Mouse (Mus musculus): ENCODE measurements at regions not wholly inside any gene's neighbourhood (a gene's known extent, or its start where the extent isn't known, plus 50 kb on each side); places are given as distances from the start of the nearest gene placed in this dataset.

DNA sequence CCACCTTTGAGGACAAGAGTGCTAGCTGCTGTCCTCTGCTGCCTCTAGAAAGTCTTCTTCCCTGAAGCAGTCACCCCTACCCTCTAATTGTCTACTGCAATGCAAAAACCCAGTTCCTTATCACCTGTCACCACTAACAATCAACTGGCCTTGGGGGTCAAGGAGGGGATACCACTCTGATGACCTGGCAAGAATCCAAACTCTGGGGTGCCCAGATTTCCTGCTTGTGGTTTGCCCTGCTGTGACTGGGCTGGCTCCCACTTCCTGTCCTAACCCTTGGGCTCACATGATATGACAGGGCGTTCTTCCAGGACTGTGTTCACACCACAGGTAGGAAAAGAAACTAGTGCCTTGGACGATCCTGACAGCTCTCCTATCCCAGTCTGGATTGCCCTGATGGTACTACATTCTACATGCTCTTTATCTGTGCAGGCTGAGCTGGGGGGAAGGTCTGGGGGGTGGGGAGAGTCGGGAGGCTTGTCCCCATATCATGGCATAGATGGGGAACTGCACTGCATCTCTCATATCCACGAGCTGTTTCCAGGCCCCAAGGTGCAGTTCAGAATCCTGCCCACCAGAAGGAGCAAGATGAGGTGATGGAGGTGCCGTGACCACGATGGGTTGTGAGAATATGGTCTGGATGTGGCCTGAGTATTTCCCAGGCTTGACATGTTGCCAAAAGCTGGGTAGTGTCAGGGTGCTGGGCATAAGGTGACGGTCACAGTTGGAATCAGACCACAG lies 81.0 kb downstream of the Maf start:
- no peak for DNase-seq (ENCODE audit: low read depth, low spot score)

DNA sequence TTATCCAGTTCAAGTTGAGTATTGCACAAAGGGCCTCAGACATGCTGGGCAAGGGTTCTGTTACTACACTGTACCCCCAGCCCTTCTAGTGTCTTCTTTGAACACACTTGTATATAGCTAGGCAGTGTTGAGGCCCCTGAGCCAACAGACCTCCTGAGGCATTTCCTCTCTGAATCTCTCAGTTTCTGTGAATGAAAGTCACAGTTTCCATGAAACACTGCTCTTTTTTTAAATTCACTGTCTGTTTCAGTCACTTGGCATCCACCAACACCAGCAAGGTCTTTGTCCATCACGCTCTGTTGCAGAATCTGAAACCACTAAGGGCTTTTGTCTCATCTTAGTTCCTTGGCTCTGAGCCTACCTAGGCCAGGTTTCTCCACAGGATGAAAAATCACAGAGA lies 82.5 kb downstream of the Maf start:
- no peak for DNase-seq (ENCODE audit: low read depth, low spot score)

DNA sequence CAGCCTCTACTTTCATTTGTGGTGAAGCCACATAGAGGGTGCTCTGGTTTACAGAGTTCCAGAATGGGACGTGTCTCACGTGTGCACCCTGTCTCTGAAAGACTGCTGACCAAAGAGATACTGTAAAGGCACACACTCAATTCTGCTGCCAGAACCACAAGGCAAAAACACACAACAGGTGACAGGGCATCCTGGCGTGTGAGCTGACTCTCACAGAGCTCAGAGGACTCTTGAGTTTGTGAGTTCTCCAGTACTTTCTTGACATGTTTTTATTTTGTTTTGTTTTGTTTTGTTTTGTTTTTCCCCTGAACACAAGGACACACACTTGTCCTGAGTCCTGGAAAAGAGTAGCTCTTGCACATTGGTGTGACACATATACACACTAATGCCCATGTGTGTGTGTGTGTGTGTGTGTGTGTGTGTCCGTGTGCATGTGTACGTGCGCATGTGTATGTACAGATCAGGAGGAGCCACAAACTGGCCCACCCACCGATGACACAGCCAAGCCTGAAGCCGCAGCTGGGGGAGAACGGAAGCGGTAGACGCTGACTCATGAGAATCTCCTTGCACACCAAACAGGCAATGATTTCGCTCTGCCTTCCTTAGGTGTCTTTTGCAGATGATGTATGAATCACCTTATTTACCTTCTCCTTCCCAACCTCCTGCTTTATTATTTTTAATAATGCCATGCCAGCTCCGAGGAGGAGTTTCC lies 89.4 kb downstream of the Maf start:
- DNase-seq (ENCODE audit: low read depth, low spot score): no peak

DNA sequence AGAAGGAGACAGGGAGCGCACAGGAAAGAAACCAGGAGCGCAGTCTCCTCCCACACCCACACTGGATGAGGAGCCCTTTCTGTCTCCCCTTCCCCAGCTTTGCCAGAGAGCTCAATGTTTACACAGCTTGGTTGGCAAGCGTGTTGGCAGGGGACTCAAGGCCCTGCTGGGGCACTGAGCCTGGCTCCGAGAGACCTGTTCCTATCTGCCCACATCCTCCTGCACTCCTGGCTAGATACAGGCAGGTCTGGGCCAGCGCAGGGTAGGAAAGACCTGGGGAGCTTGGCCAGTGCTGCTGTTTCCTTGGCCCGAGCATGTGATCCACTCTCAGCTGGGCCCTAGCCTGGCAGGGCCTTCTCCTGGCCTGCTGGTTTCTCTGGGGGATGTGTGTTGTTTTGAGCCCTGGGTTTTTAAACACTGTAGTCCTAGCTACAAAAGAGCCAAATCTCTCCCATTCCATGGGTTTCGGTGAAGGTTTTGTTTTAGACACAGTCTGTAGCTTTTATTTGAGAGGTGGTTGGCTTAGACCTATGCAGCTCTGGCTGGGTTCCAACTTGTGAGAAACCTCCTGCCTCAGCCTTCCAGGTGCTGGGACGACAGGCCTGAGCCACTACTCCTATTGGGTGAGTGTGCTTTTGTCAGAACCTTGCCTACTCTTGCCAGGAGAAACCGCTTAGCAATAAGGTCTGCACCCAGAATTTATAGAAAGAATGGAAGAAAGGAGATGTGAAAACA lies 90.6 kb downstream of the Maf start:
- DNase-seq (ENCODE audit: low read depth, low spot score): no peak

DNA sequence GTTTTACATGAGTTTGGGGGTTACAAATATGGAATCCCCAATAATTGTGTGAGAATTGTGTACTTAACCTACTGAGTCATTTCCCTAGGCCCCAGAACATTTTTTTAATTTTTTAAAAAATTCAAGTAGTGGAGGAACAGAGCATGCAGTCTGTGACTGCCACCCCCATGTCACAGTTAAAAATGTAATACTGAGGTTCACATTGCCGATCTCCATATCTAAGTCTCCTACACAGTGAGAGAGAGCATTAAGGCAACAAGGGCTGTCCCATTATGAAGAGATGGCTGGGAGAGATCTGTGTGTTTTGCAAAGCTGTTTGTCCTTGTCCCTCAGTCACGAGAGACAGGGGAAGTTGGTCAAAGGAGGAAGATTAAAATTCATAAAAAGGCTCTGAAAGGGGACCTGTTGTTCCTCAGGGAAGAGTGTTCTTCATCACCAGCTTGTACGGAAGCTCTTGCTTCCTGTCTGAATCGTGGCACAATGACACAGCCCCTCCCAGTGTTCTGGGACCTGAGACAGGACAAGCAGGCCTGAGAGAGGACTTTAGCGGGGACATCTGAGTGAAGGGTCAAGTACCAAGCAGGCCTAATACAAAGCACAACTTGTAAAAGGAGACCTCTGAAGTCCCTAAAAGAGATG lies 93.5 kb downstream of the Maf start:
- DNase-seq (ENCODE audit: low read depth, low spot score): no peak

DNA sequence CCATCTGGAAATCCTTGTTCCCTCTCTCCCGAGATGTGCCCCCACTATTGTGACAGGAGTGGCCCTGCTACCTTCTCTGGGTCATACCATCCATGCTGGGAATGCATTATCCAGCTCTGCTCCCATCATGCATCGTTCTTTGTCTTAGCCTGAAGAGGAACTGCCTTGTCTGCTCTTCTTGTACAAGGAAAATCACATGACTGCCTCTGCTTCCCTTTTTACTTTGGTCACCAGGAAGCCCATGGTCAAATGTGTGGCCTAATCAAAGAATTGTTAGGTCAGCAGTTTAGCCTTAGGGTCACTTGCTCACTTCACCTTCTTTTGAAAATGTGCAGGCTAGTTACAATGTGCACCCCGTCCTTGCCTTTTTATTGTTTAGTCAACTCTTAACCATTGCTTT lies 95.5 kb downstream of the Maf start:
- DNase-seq (ENCODE audit: low read depth, low spot score): no peak

DNA sequence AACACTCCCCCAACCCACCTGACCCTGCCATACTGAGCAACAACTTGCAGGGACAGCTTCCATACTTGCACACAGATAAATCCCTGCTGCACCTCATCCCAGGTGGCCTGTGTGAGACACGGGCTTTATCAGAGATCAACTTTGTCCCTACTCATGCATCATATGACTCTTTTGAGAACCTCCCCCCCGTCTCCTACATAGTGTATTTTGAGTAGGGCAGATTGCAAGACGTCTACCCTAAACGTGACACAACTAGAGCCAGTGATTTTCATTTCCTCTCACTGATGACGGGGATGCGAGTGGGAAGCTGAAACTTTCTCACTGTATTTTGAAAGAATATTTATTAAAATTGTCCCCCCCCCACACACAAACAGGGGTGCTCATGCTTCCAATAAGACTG lies 107.8 kb downstream of the Maf start:
- DNase-seq (ENCODE audit: low read depth, low spot score): no peak

DNA sequence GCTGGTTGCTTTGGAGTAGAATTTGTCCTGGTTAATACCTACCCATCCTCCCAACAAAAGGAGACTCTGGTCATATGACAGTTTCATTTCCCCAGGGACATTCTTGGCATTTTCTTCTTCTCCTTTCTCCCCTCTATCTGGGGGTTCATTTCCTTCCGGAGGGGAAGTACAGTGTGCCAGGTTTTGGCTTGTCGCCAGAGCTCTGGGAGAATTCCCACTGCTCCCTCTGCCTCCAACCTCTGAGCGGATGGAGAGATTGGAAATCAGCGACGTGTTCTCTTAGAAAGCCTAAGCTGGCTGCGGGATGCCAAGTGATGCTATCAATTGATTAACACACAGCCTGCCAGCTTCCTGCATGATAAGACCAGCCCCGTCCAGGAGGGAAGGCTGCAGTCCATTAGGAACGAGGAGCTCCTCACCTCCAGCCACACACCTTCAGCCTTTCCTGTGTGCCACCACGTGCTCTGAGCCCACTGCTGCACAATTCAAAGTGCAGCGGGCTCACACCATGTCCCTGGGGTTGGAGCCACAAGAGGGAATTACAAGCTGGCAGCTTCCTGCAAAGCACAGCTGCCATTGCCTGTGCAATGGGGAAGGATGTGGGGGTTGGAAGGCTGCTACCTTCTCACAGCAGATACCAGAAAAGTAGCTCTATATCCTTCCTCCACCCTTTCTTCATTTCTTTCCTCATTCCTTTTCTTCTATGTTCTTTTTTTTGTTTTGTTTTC lies 110.2 kb downstream of the Maf start:
- no peak for DNase-seq (ENCODE audit: low read depth, low spot score)

DNA sequence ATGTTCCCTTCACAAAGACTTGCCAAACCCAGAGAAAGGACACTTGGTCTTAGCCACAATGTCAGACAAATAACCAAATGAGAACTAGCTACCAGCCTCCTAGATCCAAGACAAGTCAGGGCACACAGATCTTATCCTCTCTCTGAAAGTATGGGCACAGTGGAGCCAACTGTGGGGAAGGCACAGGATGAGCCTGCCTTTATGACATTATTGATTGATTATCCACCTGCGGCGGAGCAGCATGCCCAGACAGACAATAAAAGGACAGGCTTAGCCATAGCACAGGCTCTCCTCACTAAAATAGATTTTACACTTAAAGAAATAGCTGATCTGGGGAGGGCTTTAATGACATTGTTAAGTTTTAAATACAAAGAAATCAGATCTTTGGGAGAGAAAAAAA lies 117.9 kb downstream of the Maf start:
- DNase-seq (ENCODE audit: low read depth, low spot score): no peak

DNA sequence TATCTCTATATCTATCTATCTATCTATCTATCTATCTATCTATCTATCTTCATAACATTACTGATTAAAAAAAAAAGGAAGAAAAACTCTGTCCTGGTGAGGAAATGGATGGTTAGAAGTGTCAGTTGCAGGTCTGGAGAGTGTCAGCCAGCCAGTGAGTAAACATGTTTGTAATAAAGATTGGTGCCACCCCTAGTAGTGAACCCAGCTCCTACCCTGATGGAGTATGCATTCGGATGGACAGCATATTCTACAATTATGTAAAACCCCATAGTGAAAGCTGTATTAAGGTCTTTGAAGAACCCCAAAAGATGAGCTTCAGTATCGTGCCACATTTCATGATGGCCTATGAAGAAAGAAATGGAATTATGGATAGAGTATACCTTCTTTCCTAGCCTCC lies 118.5 kb downstream of the Maf start:
- DNase-seq (ENCODE audit: low read depth, low spot score): no peak

DNA sequence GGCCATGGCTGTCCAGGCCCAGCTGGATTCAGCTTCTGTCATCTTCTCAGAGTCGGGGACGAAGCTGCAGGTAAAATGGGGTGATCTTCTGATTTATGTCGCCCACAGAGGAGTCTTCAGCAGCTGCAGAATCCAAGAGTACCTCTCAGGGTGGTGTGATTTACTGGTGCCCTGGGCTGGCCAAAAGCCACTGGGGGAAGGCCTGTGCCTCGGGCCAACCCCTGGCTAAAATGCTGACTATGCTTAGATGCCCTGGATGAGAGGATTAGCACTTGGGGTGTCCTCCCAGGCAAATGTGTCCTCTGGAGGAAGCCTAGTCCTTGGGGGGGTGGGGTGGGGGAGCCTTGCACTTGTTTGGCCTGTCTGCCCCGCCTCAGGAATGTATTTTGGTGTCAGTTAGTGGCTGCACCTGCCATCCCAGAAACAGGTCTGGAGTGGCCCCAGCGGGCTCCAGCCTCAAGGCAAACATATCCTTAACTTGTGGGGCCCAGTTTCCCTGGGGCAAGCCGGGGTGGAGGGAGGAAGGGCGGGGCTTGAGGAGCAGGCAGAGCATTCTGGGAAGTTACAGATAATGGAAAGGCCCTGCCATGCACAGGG lies 123.2 kb downstream of the Maf start:
- no peak for DNase-seq (ENCODE audit: low read depth, low spot score)

DNA sequence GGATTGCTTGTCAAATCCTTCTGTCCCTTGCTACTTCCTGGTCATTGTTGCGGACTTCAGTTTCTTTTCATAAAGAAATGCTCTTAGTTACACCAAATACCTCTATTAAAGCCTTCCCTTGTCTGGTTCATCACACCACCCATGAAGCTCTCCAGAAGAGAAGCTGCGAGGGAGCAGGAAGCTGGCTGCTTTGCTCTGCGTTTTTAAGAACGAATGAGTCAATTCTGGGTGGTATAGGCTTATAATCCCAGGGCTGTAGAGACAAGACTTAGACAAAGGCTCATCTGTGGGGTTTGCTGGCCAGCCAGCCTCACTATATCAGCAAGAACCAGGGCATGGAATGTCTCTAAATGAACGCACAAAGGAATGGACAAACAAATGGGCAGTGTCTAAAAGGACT lies 124.4 kb downstream of the Maf start:
- DNase-seq (ENCODE audit: low read depth, low spot score): no peak

DNA sequence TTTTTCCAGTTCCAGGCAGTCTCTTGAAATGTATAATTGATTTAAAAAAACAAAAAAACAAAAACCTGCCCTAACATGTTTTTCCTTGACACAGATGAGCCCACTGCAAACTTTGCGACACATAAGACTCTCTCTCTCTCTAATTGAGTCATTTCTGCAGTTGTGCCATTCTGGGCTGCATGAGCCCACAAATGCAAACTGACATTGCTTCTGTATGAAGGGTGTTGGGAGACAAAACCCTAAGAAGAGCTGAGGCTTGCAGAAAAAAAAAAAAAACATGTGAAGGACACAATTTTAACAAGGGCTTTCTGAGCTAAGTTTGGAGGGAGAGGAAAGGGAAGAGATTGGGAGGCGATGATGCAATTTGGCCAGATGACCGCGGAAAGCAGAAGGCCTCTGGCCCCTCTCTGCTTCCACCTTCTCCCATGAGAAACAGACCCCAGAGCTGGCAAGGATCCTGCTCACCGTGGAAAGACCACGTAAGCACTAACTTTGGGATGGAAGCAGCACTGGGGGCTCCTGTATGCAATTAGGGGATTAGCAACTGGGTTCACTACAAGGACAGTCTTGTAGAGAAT lies 125.6 kb downstream of the Maf start:
- no peak for DNase-seq (ENCODE audit: low read depth, low spot score)

DNA sequence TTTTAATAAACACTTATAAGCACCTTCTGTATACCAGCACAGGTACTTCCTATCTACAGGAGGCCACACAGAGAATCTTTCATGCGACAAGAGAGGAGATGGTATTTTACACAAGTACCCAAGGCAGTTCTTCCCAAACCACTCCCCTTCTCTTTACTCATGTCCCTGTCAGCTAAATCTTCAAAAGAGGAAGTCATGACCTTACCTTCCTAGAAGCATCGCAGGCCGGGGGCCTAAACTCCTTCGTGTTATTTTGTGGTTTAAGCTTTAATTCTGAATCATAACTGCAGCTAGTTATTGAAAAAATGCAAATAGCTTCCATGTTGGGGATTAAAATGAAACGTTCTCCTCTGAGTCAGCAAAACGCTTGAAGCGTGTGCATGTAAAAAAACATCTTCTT lies 139.2 kb downstream of the Maf start:
- no peak for DNase-seq (ENCODE audit: low read depth, low spot score)

DNA sequence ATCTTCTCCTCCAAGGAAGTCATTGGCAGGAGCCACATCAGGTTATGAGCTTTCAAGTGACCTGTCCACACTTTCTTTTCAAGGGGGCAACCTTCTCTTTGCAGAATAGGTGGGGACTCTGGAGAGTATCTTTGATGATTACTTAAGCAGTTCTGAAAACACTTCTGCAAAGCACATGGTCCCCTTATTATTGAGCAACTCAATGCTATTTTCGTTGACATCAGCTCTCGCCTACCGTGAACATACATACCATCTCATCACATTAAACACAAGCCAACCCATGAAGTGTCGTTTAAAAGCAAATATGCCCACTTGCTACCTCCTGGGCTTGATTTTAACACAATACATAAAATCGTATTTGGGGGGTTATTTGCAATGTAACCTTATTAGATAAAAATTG lies 141.8 kb downstream of the Maf start:
- DNase-seq (ENCODE audit: low read depth, low spot score): no peak

DNA sequence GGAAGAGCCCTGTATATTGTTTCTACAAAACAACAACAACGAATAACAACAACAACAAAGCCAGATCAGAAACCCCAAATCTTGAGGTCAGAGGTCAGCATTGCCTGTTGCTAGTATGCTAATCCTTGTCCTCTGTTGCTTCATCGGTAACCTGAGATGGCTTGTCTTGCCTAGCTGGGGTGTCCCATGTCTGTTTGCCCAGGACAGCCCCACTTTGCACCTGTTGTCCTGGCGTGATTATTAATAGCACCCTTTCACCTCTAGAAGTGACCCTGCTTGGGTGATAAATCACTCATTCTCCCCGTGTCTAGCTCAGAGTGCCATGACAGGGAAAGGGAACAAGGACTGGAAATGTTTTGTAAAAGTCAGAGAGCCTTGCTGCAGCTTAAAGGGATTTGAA lies 145.2 kb downstream of the Maf start:
- DNase-seq (ENCODE audit: low read depth, low spot score): no peak

DNA sequence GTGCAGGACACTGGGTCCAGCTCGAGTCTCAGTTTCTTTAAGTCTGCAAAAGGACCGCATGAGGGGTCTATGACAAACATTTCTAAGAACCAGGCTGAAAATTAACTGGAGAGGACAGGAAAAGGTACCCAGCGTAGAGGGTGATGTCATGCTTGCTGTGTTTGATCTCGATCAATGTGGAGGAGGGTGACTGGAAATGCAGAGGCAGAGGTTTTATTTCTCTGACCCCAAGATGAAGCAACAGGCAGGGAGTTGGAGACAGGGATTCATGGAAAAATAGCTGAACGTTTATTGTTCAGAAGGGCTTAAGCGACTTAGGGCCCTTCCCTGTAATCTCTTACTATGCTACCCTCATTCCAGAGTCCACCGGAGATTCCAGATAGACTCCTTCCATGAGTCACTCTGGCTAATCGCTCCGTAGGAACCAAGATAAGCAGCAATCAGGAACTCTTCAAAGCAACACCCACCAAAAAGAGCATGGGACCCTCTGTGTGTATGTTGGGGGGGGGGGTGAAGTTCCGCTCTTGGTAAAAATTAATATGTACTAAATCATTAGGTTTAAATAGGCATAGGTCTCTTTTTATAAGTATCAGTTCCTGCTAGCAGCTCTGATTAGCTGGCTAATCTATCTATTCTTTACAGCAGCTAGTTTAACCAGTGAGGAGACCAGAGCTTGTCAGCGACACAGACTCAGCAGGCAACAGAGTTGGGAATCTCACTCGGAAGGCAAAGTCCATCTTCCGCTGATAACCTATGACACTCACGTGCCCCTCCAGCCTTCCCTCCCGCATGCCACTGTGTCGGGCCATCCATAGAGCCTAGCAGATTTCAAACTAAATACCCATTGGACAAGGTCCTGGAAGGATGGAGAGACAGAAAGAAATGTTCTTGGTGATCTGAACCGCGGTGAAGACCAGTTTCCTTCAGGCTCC lies 146.3 kb downstream of the Maf start:
- no peak for DNase-seq (ENCODE audit: low read depth, low spot score)

DNA sequence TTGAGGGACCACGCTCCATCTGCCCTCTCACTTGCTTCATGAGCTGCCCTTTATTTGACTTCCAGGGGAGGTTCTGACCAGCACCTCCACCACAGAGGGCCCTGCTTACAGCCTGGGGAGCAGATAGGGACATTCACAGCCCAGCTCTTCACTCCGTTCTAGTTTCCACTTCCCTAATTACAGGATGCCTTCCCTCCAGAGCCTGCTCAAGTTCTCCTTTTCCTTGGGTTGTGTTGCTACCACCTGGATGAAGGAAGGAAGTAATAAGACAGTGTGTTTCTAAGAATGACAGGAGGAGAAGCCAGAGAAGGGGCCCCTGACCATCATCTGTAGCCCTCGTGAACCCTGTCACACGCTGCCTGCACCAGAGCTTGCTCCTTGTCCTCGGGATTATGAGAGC lies 152.1 kb downstream of the Maf start:
- DNase-seq (ENCODE audit: low read depth, low spot score): no peak

DNA sequence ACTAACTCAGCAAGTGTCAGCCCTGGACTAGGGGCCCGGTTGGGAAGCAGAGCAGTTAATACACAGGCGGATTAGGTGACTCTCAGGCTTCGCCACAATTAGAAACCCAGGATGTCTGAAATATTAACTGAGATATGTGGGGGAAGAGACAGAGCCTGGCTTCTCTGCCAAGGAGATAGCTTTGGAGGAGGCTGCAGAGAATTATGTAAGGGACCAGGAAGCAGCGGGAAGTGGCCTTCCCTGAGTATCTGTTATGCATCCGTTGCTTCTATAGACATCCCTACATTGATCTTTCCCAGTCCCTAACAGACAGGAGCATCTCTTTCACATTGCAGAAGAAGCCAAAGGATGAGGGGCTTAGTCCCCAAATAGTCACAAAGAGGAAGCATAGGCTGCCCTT lies 153.4 kb downstream of the Maf start:
- no peak for DNase-seq (ENCODE audit: low read depth, low spot score)

DNA sequence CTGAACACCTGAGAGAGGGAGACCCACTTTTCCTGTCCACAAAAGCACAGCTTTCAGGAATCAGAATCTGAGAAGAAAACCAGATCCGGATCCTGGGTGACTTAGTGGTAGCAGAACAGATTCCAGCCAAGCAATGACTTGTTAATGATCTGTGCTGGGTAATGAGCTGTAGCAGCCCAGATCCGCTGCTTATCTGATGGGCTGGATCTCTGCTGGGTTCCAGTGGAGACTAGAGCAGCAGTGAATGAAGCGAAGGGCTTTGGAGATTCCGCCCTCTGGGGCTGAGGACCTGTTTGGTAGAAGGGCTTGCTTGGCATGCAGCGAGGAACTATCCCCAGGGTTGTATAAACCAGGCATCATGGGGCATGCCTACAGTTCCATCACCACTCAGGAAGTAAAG lies 156.3 kb downstream of the Maf start:
- no peak for DNase-seq (ENCODE audit: low read depth, low spot score)
